Mouse (Mus musculus) hindbrain, embryonic 12.5 days (tissue): ENCODE measurements around the gene Bcl6b. TPM values are rescaled to one million over a fixed set of nuclear protein-coding genes. Genes with fewer than 3 reads are reported as not detected.

Source experiments
- ATAC-seq: fragments of 200-750 bp; cut with Nextera tagmentation; 2 replicates; pipeline ENCODE4 v1.8.0; 2017; ENCODE audit warnings: moderate TSS enrichment; ENCODE audit not compliant: low FRiP score
- H3K27ac ChIP-seq: fragments of 300-500 bp; sonication (generic); 2 replicates; pipeline ENCODE4 v1.5.1; 2016; ENCODE audit warnings: mild to moderate bottlenecking
- H3K27me3 ChIP-seq: fragments of 300-500 bp; sonication (generic); 2 replicates; pipeline ENCODE4 v1.6.1; 2016; ENCODE audit warnings: mild to moderate bottlenecking
- H3K36me3 ChIP-seq: fragments of 300-500 bp; sonication (generic); 2 replicates; pipeline ENCODE4 v1.6.1; 2016; ENCODE audit warnings: mild to moderate bottlenecking
- H3K4me1 ChIP-seq: fragments of 300-500 bp; sonication (generic); 2 replicates; pipeline ENCODE4 v1.6.1; 2016
- H3K4me2 ChIP-seq: fragments of 300-500 bp; sonication (generic); replicated peaks from 2 replicates; pipeline ENCODE4 v1.6.1; 2016; ENCODE audit warnings: mild to moderate bottlenecking
- H3K4me3 ChIP-seq: fragments of 300-500 bp; sonication (generic); 2 replicates; pipeline ENCODE4 v1.5.1; 2016; ENCODE audit warnings: mild to moderate bottlenecking
- H3K9ac ChIP-seq: fragments of 300-500 bp; sonication (generic); 2 replicates; pipeline ENCODE4 v1.6.1; 2016; ENCODE audit warnings: mild to moderate bottlenecking, moderate library complexity
- H3K9me3 ChIP-seq: fragments of 300-500 bp; sonication (generic); replicated peaks from 2 replicates; pipeline ENCODE4 v1.6.1; 2016; ENCODE audit warnings: mild to moderate bottlenecking
- WGBS: fragments of 180-500 bp; shearing (Covaris S2); methylation state at CpG from one replicate; pipeline ENCODE4 v1.1.7; 2016; 5-methylcytosine and 5-hydroxymethylcytosine counted together
- polyA plus RNA-seq: library from polyadenylated mRNA; unstranded; fragments of >200 nt; fragmentation: Nextera tagmentation; extraction: Ambion mirVana; gene quantifications from 2 replicates; pipeline ENCODE4 v1.2.1, GENCODE M21; 2016

The Bcl6b gene
- polyA plus RNA-seq, 1 experiment from 2014 or later = 5.4 TPM

DNA sequence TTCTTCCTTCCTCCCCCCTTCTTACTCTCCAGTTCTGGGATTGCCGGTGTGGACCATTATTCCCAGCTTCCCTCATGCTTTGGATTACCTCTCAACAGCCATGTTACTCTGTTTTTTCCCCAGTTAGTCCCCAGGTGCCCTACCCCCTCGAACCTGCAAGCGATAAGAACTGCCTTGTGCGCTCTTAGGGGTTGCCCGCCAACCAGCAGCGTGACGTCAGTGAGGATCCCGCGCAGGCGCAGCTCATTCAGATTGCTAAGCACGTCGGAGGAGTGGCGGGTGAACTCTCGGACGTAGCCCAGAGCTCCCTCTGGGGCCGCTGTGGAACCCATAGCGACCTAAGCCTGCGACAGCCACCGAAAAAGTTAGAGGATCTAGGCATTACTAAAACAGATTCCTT, 770 bp downstream of the Bcl6b start:
- WGBS = under 1% methylated on average over 19 of the region's 19 CpGs
- ATAC-seq = peak; percentile 42; the same call in 1 of the 2 replicates
- Histone ChIP-seq H3K27ac (no peak overlapping the region), H3K4me3 (peak overlapping the region; percentile 24), H3K9me3 (no peaks in the 10 kb centered on the region), H3K4me1 (peaks cover 40% of the 10 kb centered on the region), H3K4me2 (peak overlapping the region; percentile 42), H3K9ac (peak overlapping the region; percentile 29; the same call in 1 of the 2 replicates), H3K36me3 (no peaks in the 10 kb centered on the region), H3K27me3 (peaks cover 72% of the 10 kb centered on the region)

DNA sequence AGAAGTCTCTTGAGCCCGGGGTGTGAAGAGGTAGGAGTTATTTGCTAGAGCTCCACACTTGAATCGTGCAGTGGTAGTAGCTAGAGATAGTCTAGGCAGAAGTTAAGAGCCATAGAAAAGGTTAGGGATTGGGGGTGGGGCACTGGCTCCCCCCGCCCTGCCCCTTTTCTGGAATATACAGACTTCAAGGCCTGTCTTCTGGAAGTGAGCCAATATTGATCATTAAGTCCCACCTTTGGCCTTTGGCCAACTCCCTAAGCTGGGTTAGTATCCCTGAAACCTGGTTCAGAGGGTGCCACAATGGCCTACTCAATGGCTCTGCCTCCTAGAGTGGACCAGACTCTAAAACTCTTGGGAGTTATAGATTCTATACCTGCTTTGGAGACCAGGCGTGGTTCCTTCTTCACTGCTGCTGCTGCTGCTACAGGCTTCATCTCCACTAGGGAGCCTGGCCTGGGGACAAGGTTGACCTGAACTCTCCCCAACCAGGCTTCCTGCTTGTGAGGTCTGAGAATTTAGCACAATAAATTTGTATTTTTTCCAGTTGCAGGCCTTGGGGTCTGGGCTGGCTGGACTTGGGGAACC, 1.8 kb downstream of the Bcl6b start:
- H3K4me3 ChIP-seq = no peak overlapping the region
- H3K9ac ChIP-seq = no peak overlapping the region
- H3K4me2 ChIP-seq = peak overlapping the region; percentile 17; the same call in 1 of the 2 replicates
- H3K27me3 ChIP-seq = peaks cover 77% of the 10 kb centered on the region
- no peaks in the 10 kb centered on the region for H3K36me3 ChIP-seq
- no peak overlapping the region for H3K27ac ChIP-seq
- no peaks in the 10 kb centered on the region for H3K9me3 ChIP-seq
- H3K4me1 ChIP-seq = peaks cover 34% of the 10 kb centered on the region
- 89% methylated on average over 4 of the region's 4 CpGs for WGBS
- no peak for ATAC-seq

DNA sequence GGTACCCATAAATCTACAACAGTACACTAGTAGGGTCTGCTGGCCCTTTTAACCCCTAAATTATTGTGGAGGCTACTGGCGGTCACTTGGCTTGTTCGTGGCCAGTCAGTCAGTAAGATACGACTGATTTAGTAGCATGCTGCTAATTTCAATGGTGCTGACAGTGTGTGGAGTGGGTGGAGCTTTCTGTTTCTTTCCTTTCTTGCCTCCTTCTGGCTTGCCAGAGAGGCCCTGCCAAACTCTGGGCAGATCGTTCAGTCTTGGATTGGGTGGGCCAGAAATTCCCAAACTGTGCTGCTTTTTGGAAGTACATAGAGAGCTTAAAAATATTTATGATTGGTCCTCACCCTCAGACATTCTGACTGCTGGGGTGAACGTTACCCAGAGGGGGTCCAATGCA, 2.5 kb downstream of the Bcl6b start:
- no peak overlapping the region; the same call in 1 of the 2 replicates for H3K4me3 ChIP-seq
- H3K4me1 ChIP-seq = peaks cover 32% of the 10 kb centered on the region
- WGBS = 32% methylated on average over 5 of the region's 5 CpGs

GRCm38 (mm10) chr11:70226602-70226890, 3.1 kb downstream of the Bcl6b start:
- H3K9ac ChIP-seq = peak overlapping the region; percentile 32; the same call in 1 of the 2 replicates
- no peak for ATAC-seq
- peak overlapping the region; percentile 45 for H3K4me2 ChIP-seq
- peaks cover 77% of the 10 kb centered on the region for H3K27me3 ChIP-seq
- WGBS = 5% methylated on average over 18 of the region's 18 CpGs
- no peaks in the 10 kb centered on the region for H3K9me3 ChIP-seq
- no peak overlapping the region for H3K27ac ChIP-seq
- peak overlapping the region; percentile 20 for H3K4me3 ChIP-seq
- peaks cover 38% of the 10 kb centered on the region for H3K4me1 ChIP-seq
- H3K36me3 ChIP-seq = no peaks in the 10 kb centered on the region

More for the DNA sequence above, 2.5 kb downstream of the Bcl6b start:
- Histone ChIP-seq H3K4me2 (0 out of 2 replicates have a peak overlapping the region, but pooled peaks have one; percentile 45), H3K36me3 (no peaks in the 10 kb centered on the region), H3K27me3 (peaks cover 77% of the 10 kb centered on the region), H3K9ac (no peak overlapping the region), H3K9me3 (no peaks in the 10 kb centered on the region), H3K27ac (no peak overlapping the region)
- ATAC-seq = no peak

- peak overlapping the region; percentile 32; the same call in 1 of the 2 replicates for H3K9ac ChIP-seq
- H3K27me3 ChIP-seq = peaks cover 77% of the 10 kb centered on the region
- H3K4me3 ChIP-seq = peak overlapping the region; percentile 20
- no peak overlapping the region for H3K27ac ChIP-seq
- H3K9me3 ChIP-seq = no peaks in the 10 kb centered on the region
- WGBS = 16% methylated on average over 27 of the region's 27 CpGs
- H3K4me1 ChIP-seq = peaks cover 40% of the 10 kb centered on the region
- no peaks in the 10 kb centered on the region for H3K36me3 ChIP-seq
- ATAC-seq = no peak
- H3K4me2 ChIP-seq = peak overlapping the region; percentile 45
Observed at GRCm38 (mm10) chr11:70225798-70226601, 3.6 kb downstream of the Bcl6b start.

DNA sequence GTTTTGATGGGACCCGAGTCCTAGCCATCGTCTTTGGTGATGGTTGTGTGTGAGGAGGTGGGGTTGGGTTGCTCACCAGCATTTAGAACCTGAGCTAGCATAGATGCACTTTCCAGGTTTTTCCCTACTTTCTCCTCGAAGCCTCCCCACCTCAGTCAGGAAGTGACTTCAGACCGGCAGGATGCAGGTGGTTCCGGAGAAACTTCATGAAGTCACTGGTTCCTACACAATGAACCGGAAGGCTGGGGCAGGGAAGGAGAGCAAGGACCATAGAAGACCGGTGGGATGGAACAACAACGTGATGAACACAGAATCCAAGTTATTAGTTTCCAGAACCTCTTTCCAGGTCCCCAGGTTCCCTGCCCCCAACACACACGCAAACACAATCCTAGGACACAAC, 5.9 kb downstream of the Bcl6b start:
- Histone ChIP-seq H3K27ac (no peak overlapping the region), H3K9ac (no peak overlapping the region), H3K27me3 (peaks cover 54% of the 10 kb centered on the region), H3K9me3 (no peaks in the 10 kb centered on the region), H3K36me3 (0 out of 2 replicates have a peak, but pooled peaks cover 2% of the 10 kb centered on the region), H3K4me1 (peaks cover 38% of the 10 kb centered on the region), H3K4me3 (no peak overlapping the region), H3K4me2 (no peak overlapping the region)
- no peak for ATAC-seq
- WGBS = 86% methylated on average over 9 of the region's 9 CpGs

GRCm38 (mm10) chr11:70221603-70222500, 7.7 kb downstream of the Bcl6b start:
- 11% methylated on average over 14 of the region's 14 CpGs for WGBS
- ATAC-seq = no peak
- Histone ChIP-seq H3K4me3 (peak overlapping the region; percentile 53), H3K4me1 (peaks cover 39% of the 10 kb centered on the region), H3K27ac (peak overlapping the region; percentile 84), H3K36me3 (peaks cover 17% of the 10 kb centered on the region), H3K4me2 (peak overlapping the region; percentile 86), H3K27me3 (peaks cover 48% of the 10 kb centered on the region), H3K9me3 (no peaks in the 10 kb centered on the region), H3K9ac (peak overlapping the region; percentile 62)

GRCm38 (mm10) chr11:70220731-70221602, 8.6 kb downstream of the Bcl6b start, which contains the start of gene Slc16a13:
Slc16a13 (minus strand) TSS chr11:70221064.
- Histone ChIP-seq H3K4me3 (peak within 1 kb of the TSS; percentile 53), H3K9me3 (no peaks in the 10 kb centered on the region), H3K36me3 (peaks cover 21% of the 10 kb centered on the region), H3K27me3 (peaks cover 48% of the 10 kb centered on the region), H3K4me1 (peaks cover 32% of the 10 kb centered on the region), H3K9ac (peak within 1 kb of the TSS; percentile 75), H3K4me2 (peak within 1 kb of the TSS; percentile 86), H3K27ac (peak within 1 kb of the TSS; percentile 84)
- under 1% methylated on average over 28 of the region's 28 CpGs for WGBS
- peak; percentile 93 for ATAC-seq

DNA sequence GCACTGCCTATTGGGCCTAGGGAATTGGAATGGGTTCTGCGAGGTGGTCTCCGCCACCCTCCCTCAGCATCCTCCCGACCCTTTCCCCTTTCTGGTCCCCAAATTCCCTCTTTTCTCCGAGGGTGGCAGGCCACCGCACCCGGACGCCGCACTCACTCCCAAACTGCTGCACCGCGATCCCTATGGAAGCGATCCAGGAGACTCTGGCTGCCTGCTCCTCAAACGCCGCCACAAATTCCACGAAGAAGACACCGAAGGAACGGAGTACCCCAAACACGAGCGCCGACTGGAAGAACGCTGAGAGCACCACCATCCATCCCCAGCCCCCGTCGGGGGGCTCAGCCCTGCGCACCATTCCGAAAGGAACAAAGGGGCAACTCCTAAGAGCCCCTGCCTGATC, 9.3 kb downstream of the Bcl6b start:
- Histone ChIP-seq H3K4me3 (peak overlapping the region; percentile 53), H3K27me3 (peaks cover 48% of the 10 kb centered on the region), H3K27ac (peak overlapping the region; percentile 84), H3K9me3 (no peaks in the 10 kb centered on the region), H3K4me1 (peaks cover 30% of the 10 kb centered on the region), H3K4me2 (peak overlapping the region; percentile 86), H3K36me3 (peaks cover 21% of the 10 kb centered on the region), H3K9ac (peak overlapping the region; percentile 75)
- 1% methylated on average over 24 of the region's 24 CpGs for WGBS
- ATAC-seq = no peak

- Histone ChIP-seq H3K27ac (peak overlapping the region; percentile 84), H3K9ac (peak overlapping the region; percentile 75), H3K4me2 (peak overlapping the region; percentile 86), H3K36me3 (peaks cover 21% of the 10 kb centered on the region), H3K4me1 (peaks cover 33% of the 10 kb centered on the region), H3K4me3 (peak overlapping the region; percentile 53), H3K27me3 (peaks cover 48% of the 10 kb centered on the region), H3K9me3 (no peaks in the 10 kb centered on the region)
- no peak for ATAC-seq
- WGBS = 54% methylated on average over 7 of the region's 7 CpGs
Observed at GRCm38 (mm10) chr11:70219873-70220272, 9.7 kb downstream of the Bcl6b start.
